Mouse (Mus musculus) liver, adult 2 months (tissue): ENCODE data around the gene Mbnl1. TPM values are rescaled to one million over a fixed set of nuclear protein-coding genes. Genes with fewer than 3 reads are reported as not detected.
A peak's percentile ranks its signal among the peaks of the same experiment; 100 is the strongest.
"Not testable (repeated sequence)": the region's sequence is repeated elsewhere in the genome, so short reads cannot be mapped to it uniquely, and the experiment has no call there.

Experiments
- DNase-seq: peaks from one replicate; pipeline ENCODE4 v3.0.0-alpha.2; 2011; ENCODE audit warnings: low read depth, low spot score; ENCODE audit errors: extremely low read depth
- H3K27ac ChIP-seq: fragments of 200-500 bp; replicated peaks from 2 replicates; pipeline ENCODE4 v1.5.1; 2012; ENCODE audit warnings: low read depth, mild to moderate bottlenecking, control low read depth, inconsistent platforms, low read length; ENCODE audit not compliant: insufficient read depth
- H3K27me3 ChIP-seq: fragments of 200-500 bp; 2 replicates; pipeline ENCODE4 v1.6.1; 2012; ENCODE audit warnings: mild to moderate bottlenecking, moderate library complexity, low read length, inconsistent platforms; ENCODE audit not compliant: control insufficient read depth, insufficient read depth
- H3K36me3 ChIP-seq: fragments of 200-500 bp; 2 replicates; pipeline ENCODE4 v1.6.1; 2012; ENCODE audit warnings: low read length, inconsistent platforms; ENCODE audit not compliant: control insufficient read depth, insufficient read depth
- H3K4me1 ChIP-seq: fragments of 200-500 bp; 2 replicates; pipeline ENCODE4 v1.6.1; 2011; ENCODE audit warnings: low read length; ENCODE audit not compliant: control insufficient read depth, insufficient read depth
- H3K4me3 ChIP-seq: fragments of 200-500 bp; 2 replicates; pipeline ENCODE4 v1.5.1; 2011; ENCODE audit warnings: low read depth, mild to moderate bottlenecking, control low read depth, low read length, moderate library complexity; ENCODE audit not compliant: insufficient read depth
- H3K79me2 ChIP-seq: fragments of 200-500 bp; 2 replicates; pipeline ENCODE4 v1.6.1; 2012; ENCODE audit warnings: inconsistent platforms, mild to moderate bottlenecking, low read length, moderate library complexity; ENCODE audit not compliant: control insufficient read depth, insufficient read depth
- H3K9ac ChIP-seq: fragments of 200-500 bp; 2 replicates; pipeline ENCODE4 v1.6.1; 2012; ENCODE audit warnings: low read depth, mild to moderate bottlenecking, control low read depth, inconsistent platforms, low read length
- CTCF ChIP-seq: fragments of 200-500 bp; IDR thresholded peaks from 2 replicates; pipeline ENCODE4 v1.5.1; 2011; ENCODE audit warnings: low read depth, low read length, control low read depth
- POLR2A ChIP-seq: fragments of 200-500 bp; IDR thresholded peaks from 2 replicates; pipeline ENCODE4 v1.6.1; 2011; ENCODE audit warnings: low read length, control low read depth; ENCODE audit not compliant: insufficient read depth; ENCODE audit errors: extremely low read depth
- WGBS: fragments of 180-500 bp; shearing (Covaris S2); methylation state at CpG from one replicate; pipeline ENCODE4 v1.1.7; 2018; 5-methylcytosine and 5-hydroxymethylcytosine counted together
- polyA plus RNA-seq: library from polyadenylated mRNA; depleted of rRNA; stranded (reverse); fragments of >200 nt; gene quantifications from 2 replicates; pipeline ENCODE4 v1.2.3, GENCODE M21; 2012
- total RNA-seq: library from RNA; depleted of rRNA; stranded (reverse); fragments of >200 nt; gene quantifications from 2 replicates; pipeline ENCODE4 v1.2.3, GENCODE M21; 2014

Gene Mbnl1
- total and polyA plus RNA-seq, 2 experiments, result 27.3 to 111 TPM

DNA sequence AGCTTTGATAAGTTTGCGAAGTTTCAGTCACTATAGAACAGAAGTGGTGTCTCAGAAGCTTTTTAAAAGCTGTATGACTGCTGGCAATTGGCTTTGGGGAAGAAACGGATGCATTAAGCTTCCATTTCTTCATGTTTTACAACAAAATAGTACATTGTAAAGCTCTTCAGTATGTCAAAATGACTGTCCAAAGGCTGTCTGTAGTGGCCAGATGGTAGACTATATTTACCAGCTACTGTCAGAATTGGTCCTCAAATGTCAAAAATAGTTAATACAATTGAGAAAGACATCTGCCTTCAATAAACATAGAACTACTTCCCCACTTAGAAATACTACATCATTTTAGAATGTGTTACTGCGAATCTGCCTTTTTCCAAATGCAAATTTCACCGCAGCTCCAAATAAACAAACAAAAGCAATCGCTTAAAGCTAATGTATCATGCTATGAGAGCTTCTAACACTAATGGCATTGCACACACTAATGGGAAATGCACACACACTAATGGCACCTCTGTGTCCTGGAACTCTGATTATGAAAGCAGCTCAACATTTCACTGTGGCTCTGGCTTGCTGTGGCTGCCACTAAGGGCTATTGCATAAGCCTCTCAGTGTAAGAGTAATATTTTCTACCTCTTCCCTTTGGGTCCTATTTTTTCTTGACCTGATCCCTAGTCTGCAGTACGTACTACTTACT, 10.7 kb upstream of the Mbnl1 start:
- Histone ChIP-seq H3K36me3 (no peaks in the 10 kb centered on the region), H3K9ac (no peak overlapping the region), H3K4me3 (no peak overlapping the region), H3K79me2 (no peaks in the 10 kb centered on the region), H3K27me3 (no peaks in the 10 kb centered on the region), H3K27ac (no peak overlapping the region), H3K4me1 (no peaks in the 10 kb centered on the region)
- DNase-seq, result no peak
- TF ChIP-seq POLR2A (no peak), CTCF (no peak)
- WGBS, result 92% methylated on average over 6 of the region's 6 CpGs

DNA sequence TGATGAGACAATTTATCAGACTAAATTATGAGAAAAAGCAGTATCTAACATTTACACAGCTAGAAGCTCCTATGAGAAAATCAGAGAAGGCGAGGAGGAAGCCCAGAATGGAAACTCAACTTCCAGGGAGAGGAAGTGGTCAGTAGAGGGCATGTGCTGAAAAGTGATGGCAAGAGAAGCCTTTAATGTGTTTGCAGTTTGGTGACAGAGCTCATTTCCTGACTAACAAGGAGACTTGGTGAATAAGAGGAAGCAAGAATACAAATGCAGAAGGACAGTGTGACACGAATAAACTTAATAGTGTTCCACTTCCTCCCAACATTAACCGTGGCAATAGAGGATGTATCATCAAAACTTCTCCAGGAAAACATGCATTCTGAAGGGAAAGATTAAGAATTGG, 4.0 kb upstream of the Mbnl1 start:
- H3K27ac ChIP-seq, H3K27me3 ChIP-seq, H3K9ac ChIP-seq, H3K4me3 ChIP-seq, H3K36me3 ChIP-seq, H3K79me2 ChIP-seq, DNase-seq, H3K4me1 ChIP-seq: not testable (repeated sequence)
- 70% methylated on average over 2 of the region's 3 CpGs for WGBS

DNA sequence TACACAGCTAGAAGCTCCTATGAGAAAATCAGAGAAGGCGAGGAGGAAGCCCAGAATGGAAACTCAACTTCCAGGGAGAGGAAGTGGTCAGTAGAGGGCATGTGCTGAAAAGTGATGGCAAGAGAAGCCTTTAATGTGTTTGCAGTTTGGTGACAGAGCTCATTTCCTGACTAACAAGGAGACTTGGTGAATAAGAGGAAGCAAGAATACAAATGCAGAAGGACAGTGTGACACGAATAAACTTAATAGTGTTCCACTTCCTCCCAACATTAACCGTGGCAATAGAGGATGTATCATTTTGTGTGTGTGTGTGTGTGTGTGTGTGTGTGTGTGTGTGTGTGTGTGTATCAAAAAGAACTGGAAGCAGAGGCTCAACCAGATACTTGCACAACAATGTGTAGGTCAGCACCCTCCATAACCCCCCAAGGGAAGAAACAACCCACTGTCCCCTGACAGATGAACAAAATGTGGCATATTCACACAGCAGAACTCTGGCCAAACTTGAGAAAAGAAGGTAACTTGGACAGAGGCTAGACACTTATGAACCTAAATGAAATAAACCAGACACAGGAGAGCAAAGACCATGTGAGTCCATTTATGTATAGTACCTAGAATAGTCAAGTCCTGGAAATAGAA, 3.3 kb upstream of the Mbnl1 start:
- 0 out of 2 replicates have a peak overlapping the region, but pooled peaks have one; percentile 24 for H3K27ac ChIP-seq
- WGBS, result 60% methylated on average over 1 of the region's 3 CpGs
- H3K27me3 ChIP-seq, result not testable (repeated sequence)

DNA sequence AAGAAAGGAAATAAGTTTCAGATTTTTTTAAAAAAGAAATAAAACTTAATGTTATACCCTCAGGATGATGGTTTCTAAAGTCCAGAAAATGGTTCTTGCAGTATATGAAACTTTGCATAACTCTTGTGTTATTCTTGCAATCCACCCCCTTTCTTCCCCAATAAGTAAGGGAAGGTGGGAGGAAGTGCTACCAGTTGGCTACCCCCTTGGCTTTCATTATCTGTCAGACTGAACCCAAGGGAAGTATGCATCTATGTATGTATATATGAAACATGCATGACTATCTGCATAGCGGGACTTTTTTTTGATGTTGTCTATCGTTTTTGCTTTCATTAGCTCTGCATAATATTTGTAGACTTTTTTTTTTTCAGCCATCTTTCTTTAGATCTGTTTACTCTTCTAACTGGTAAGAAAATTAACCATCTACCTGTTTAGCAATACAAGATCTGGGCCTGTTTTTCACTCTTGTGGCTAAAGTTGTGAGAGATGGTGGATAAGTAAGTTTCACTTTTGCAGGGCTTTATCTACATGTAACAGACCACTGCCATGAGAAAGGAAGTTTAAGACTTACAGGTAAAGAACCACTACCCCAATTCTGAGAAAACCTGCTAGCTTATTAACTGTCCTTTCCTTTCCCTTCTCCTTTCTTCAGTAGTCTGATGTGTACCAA, 484 bp upstream of the Mbnl1 start:
- Histone ChIP-seq H3K9ac (no peak overlapping the region), H3K4me3 (no peak overlapping the region)
- 84% methylated on average over 2 of the region's 2 CpGs for WGBS

More for the DNA sequence above, 3.3 kb upstream of the Mbnl1 start:
- not testable (repeated sequence) for H3K9ac ChIP-seq, H3K36me3 ChIP-seq, H3K79me2 ChIP-seq, H3K4me1 ChIP-seq, H3K4me3 ChIP-seq
- DNase-seq, result peak; percentile 14

DNA sequence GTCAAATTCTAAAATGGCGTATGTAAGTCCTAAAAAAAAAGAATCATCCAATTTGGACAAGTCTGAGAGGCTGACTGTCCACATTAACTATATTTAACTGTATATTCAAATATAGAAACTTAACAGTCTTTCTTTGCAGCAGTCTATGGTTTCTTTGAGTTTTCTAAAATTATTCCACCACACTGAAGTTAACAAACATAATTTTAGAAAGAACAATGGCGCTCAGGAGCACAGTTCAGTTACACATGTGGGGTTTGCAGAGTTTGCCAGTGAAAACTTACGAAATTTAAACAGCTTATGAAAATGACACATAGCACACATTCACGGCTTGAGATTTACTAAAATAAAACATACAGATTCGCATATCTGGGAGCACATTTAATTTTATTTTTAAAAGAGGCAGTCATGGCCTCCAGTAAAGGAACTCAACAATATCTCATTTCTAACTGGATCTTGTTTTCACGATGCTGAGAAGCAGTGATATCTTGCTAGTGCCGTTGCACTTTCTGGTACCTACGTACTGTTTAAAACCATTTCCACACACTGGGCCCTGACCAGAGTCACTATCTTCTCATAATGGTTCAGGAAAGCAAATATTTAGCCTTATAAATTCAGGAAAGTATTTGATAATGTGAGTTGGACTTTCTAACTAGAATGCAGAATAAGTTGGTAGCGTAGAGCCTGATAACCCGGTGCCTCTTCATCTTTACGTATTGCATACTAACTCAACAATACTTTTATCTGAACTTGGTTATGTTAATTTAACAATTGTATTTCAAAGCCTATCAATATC, 1.4 kb downstream of the Mbnl1 start:
- Histone ChIP-seq H3K4me3 (peak overlapping the region; percentile 33; the same call in 1 of the 2 replicates), H3K27me3 (no peaks in the 10 kb centered on the region), H3K4me1 (no peaks in the 10 kb centered on the region), H3K79me2 (no peaks in the 10 kb centered on the region), H3K36me3 (no peaks in the 10 kb centered on the region), H3K27ac (no peak overlapping the region), H3K9ac (no peak overlapping the region)
- WGBS, result 89% methylated on average over 11 of the region's 11 CpGs
- TF ChIP-seq CTCF (no peak), POLR2A (no peak)
- no peak for DNase-seq

More for the DNA sequence above, 484 bp upstream of the Mbnl1 start:
- DNase-seq, result no peak
- Histone ChIP-seq H3K79me2 (no peaks in the 10 kb centered on the region), H3K4me1 (no peaks in the 10 kb centered on the region), H3K27me3 (no peaks in the 10 kb centered on the region), H3K36me3 (no peaks in the 10 kb centered on the region), H3K27ac (no peak overlapping the region)
- TF ChIP-seq POLR2A (no peak), CTCF (no peak)
